Mouse (Mus musculus): ENCODE measurements around the gene Trappc5.

Gene Trappc5

DNA sequence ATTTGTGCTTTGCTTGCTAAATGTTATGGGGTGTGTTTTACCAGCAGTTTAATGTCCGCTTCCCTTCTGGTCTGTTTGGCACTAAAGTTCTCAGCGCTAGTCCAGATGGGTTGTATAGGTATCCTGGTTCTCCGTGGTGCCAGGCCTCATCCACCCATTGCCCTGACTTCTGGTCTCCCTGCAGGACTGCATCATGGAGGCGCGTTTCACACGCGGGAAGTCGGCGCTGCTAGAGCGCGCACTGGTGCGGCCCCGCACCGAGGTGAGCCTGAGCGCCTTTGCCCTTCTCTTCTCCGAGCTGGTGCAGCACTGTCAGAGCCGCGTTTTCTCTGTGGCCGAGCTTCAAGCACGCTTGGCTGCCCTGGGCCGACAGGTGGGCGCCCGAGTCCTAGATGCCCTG is 2.7 kb downstream of the Trappc5 start:
- no peak for DNase-seq

DNA sequence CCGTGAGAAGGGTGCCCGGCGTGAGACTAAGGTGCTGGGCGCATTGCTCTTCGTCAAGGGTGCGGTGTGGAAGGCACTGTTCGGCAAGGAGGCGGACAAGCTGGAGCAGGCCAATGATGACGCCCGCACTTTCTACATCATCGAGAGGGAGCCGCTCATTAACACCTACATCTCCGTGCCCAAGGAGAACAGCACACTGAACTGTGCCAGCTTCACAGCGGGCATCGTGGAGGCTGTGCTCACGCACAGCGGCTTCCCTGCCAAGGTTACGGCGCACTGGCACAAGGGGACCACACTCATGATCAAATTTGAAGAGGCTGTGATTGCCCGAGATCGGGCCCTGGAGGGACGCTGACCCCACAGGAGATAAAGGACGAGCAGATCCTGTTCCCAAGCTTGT is 3.1 kb downstream of the Trappc5 start:
- DNase-seq: peak; percentile 53 to 63

DNA sequence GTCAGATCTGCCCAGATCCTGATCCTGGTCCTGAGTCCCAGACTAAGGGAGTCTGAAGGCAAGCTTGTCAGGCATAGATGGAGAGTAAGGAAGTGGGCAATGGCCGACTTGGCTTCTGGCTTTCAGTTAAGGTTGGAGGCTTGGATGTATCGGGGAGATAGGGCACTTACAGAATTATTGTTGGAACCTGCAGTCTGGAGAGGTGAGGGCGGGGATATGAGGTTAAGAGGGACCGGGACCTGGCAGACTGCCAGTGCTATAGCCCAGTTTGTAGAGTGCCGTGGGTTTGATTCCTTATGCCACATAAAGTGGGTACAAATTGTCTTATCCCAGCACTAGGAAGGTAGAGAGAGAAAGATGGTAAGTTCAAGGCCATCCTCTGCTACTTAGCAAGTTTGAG is 3.6 kb downstream of the Trappc5 start:
- peak in 1 of 2 experiments; percentile 28 for DNase-seq

DNA sequence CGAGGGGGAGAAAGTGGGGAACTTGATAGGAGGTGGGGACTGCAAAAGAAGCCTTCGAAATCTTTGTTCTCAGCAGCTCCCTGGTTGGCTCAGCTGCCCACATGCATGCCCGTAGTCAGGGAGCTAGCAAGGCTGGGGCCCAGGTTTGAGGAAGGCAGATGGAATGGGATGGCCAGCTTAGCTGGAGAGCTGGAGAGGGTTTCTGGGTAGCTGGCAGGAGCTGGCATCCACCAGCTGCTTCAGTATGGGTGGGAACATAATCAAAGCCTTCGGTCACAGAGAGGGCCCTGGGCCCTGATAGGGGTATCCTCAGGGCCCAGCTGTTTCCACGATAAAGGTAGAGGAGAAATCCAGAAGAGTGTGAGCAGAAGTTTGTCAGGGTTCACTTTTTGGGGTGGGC is 6.3 kb downstream of the Trappc5 start:
- DNase-seq: peak in 1 of 2 experiments; percentile 23

DNA sequence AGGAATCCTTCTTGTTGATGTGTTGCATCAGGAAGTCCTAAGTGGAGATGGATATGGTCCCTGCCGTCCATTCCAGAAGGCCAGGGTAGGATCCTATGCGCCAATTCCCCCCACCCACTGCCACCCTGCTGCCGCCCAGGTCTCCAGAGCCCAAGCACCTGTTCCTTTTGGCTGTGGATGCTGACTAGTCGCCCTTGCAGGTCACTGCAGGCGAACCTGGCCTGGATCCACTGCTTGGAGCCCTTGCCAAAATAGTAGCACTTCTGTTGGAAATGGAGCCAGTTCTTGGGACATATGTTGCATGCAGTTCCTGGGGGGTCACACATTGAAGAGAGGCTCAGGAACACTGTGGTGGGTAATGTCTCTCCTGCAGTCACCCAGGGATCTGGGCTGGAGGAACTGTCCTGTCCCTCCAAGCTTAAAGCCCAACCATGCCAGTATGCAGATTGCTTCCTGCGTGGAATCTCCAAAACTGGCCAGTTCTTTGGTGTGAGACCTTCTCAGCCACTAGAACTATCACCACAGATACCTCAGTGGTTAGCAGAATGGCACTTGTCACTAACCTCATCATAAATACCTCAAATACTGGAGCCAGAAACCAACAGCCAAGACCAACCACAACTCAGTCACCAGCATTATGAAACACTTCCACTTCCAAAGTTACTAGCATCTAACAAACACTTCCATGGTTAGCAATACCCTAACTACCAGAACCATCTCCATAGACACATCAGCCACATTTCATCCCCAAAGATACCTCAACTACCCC is 7.5 kb downstream of the Trappc5 start:
- DNase-seq: peak; percentile 81 to 83

DNA sequence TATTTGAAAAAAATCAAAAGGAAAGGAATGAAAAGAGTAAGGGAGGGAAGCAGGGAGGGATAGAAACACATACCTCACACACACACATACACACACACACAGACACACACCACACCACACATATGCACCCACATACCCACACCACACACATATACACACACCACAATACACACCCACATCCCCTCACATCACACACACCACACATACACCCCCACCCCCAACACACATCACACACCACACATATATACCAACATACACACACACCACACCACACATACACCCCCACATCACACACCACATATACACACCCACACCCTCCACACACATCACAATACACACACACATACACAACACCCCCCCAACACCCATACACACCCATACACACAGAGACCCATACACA is 8.4 kb downstream of the Trappc5 start:
- DNase-seq: no peak

DNA sequence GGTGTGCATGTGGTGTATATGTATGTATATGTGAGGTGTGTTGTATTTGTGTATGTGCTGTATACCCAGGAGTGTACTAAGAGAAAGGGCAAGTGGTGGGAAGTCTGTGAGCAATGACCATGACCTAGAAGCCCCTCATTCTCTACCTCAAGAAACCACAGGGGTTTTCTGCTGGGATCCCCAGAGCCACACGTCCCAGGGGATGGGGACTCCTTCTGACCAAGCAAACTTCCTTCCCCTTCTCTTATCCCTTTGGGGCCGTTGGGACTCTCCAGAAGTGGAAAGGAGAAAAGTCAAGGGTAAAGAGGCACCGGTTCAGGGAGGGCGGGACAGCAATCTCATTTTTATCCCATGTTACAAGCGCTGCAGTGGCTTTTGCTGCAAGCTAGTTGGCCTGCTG is 9.3 kb downstream of the Trappc5 start:
- DNase-seq: no peak

DNA sequence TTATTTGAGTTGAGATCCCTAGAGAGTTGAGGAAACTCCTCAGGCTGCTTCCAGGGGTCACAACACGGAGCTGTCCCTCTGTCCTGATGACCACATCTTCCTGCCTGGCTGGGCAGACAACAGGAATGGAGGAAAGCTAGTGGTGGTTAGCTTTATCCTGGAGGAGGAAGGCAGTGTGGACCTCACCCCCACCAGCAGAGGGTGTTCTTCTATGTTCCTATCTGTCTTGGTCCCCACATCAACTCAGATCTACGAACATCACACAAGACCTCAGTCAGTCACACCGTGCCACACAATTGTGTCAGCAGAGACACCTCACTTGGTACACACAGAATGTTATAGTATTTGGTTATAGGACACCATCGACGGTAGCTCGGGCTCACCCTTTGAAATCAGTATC is 11.4 kb downstream of the Trappc5 start:
- DNase-seq: no peak

DNA sequence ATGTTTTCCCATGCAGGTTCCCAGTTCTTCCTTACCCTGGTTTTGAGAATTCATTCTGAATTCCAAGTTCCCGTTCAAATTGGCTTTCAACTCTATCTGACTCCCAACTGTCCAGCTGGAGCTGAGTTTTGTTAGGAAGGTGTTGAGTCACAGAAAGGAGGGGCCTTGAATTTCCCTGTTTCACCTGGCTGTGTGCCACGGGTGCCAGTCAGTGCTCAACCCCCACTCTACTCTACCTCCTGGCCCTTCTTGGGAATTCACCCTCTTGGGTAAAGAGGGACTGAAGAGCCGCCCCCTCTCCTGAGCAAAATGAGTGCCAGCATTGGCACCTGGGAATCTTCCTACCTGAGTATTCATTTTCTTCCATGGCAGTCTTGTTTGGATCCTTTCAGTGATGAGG is 14.7 kb downstream of the Trappc5 start:
- no peak for DNase-seq

DNA sequence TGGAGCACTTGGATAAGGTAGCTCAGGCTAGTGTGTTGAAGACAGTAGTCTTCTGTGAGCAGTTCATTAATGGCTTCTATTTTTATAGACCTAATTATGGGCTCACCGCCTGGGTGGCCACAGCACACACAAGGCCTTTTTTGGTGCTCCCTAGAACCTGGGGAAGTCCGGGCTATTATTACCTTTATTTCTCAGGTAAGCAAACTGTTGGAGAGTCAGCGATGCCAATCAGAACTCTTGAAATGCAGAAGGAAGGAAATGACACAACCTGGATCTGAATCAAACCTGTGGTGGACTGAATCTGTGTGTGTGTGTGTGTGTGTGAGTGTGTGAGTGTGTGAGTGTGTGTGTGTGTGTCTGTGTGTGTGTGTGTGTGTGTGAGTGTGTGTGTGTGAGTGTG is 18.0 kb downstream of the Trappc5 start, which contains the start of gene Fcer2a:
Gene Fcer2a (minus strand): TSS at position 55 of the 400 bp plus-strand sequence.
- DNase-seq: no peak

DNA sequence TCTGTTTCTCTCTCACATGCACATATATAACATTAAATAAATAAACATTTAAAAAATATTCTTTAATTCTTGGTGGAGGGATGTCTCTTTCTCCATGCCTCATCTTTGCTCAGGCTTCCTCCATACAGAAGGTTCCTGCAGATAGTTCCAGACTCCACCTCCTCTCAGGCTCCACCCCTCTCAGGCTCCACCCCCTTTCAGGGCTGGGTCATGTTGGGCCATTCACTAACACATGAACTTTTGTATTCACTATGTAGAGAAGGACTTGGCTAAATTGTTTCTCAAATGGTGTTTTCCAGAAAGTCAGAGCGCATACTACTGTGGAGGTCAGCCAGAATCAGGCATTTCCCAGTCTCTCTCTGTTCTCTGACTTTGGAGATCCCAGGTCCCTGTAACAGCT is 25.4 kb downstream of the Trappc5 start:
- DNase-seq: no peak

DNA sequence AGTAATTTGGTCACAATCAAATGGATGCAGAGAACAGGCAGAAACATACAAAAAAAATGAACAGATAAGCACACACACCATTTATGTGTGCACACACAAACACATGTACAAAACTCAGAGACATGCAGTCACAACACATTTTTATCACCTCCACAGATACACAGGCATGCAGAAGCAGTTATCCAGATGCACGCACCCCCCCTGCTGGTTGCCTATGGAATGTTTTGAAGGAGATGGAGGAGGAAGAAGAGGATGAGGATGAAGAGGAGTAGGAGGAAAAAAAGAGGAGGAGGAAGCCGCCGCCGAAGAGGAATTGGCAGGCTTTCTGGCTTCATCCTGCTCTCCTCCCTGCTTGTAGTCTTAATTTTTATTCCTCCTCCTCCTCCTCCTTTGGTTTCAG is 29.6 kb downstream of the Trappc5 start:
- peak; percentile 13 to 18 for DNase-seq

DNA sequence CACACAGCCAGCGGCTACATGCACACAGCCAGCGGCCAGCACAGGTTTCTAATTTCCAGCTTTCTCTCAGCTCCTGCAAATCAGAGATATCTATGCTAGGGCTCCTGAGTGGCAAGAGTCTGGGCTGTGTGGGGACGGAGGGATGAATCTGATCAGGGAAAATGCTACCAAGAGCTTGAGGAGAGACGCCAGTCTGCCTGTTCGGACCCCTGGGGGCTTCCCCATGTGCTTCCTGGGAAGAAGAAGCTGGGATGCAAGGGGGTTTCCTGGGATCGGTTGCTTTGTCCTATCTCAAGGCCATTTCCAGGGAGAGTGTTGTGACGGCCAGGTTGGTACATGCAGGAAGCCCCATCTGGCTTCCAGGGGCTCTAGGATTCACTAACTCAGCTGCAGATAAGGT is 31.5 kb downstream of the Trappc5 start:
- DNase-seq: no peak

DNA sequence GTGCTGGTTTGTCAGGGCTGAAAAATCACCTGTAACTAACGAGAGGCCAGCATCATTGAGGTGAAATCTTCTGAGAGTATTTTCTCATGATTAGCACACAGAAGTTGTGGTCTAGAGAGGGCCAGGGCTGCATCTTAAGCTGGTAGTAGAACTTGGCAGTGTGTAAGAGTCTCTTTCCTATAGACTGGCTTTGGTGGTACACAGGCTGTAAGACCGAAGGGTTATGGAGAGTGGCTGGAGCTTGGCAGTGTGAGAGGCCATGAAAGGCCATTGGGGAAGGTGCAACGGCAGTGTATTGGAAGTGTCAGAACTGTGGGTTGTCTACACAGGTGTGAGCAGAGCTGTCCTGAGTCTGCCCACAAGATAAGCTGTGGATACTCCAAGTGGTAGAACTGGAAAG is 34.2 kb downstream of the Trappc5 start:
- DNase-seq: no peak

DNA sequence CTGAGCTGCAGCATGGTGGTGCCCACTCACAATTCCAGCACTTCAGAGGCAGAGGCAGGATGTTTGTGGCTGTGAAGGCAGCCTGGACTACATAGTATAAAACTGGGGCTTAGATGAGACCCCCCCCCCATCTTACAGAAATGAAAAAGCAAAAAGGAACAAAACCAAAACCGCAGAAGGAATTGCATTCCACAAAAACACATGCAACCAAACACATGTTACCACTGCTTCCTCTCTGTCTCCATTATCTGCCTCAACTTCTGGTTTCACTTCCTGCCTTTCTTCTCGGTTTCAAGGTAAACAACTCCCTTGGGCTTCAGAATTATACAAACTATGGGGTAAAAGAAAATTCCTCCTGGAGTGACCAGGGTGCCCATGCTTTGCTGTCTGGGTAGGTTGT is 35.5 kb downstream of the Trappc5 start:
- DNase-seq: no peak

DNA sequence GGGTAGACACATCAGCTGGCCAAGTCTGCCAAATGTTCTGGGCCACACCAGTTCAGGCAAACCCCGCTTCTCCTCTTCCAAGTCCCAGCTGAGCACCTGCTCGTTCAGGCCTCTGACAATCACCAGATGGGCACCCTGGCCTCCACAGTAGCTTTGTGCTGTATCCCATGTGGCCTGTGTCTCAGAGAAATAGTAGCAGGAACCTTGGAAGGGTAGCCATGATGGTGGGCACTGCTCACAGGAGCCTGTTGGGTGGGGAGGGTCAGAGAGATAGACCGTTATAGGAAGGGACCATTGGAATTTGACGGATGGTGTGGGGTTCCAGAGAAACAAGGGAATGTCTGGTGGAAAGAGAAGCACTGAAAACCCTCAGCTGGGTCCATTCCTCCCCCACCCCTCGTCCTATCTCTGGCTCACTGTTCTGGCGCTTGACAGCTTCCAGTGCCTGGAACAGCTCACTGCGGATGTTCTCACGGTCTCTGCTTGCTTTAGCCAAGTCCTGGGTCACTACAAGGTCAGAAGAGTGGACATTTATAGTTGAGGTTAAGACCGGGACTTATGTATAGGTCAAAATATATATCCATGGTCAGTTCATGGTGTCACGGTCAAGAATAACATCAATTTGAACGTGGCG is 41.3 kb downstream of the Trappc5 start:
- DNase-seq: no peak

DNA sequence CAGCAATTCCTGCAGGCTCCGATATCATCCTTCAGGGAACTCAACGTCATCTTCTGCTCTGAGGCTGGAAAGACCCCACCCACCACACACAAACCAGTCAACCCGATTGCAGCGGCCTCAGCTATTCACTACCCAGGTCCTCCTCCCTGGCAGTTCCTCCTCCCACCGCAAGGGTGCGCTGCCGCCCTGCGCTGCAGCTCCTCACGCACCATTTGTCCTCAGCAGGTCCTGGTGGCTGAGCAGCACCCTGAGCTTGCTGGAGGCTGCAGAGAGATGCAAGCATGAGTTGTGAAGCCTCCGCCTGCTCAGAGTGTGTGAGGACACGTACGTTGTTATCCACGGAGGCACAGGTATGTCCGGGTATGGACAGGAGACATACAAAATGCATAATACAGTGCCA is 42.5 kb downstream of the Trappc5 start:
- peak; percentile 64 to 68 for DNase-seq

DNA sequence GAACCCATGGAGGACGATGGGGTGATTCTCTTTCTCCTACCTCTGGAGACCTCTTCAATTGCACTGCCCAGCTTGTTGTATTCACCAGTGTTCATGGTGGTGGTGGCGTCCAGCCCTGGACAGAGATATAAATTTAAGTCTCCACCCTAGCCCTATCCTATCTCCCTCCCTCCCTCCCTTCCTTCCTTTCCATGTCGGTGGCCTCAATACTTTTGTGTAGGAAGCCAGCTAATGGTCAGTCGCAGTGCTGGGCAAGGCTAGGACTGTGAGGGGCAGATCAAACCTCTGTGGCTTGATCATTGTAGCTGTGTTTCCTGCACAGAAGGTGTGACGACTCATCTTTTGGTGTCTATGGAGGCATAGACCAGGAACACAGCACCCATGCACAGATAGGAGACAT is 44.5 kb downstream of the Trappc5 start, which contains the start of gene Clec4g:
Gene Clec4g (minus strand): TSS at position 101 of the 400 bp plus-strand sequence.
- DNase-seq: no peak

DNA sequence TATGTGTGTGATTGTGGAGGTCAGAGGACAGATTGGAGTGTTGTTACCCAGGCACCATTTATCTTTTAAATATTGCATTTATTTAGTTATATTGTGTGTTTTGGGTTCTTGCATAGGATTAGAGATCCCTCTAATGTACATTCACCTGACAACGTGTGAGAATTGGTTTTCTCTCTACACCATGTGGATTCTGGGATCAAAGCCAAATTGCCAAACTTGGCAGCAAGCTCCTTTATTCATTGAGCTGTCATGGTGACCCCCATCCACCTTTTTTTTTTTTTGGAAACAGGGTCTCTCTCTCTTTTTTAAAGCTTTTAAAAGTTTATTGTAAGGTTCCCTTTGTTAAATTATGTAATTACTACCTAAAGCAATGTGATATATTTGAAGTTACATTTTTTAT is 44.9 kb downstream of the Trappc5 start:
- DNase-seq: no peak

All from cerebellum, postnatal 36 days (tissue).